Mouse (Mus musculus): ENCODE data around the gene Fam205a1. TPM values are rescaled to one million over a fixed set of nuclear protein-coding genes. Genes with fewer than 3 reads are reported as not detected.

Gene Fam205a1
- polyA plus RNA-seq, 1 experiment from 2014 or later: not detected

Other genes starting within 250 kb of the Fam205a1 start
- not detected in 2 replicates for gene Gm10591, start 241.7 kb downstream of the Fam205a1 start, polyA plus RNA-seq (2015; fragmentation: Nextera tagmentation; extraction: Ambion mirVana)
- not detected in 2 replicates for gene Gm2564, start 224.2 kb downstream of the Fam205a1 start, polyA plus RNA-seq (2015; fragmentation: Nextera tagmentation; extraction: Ambion mirVana)
- not detected in 2 replicates for gene Ccl27b, start 198.6 kb downstream of the Fam205a1 start, polyA plus RNA-seq (2015; fragmentation: Nextera tagmentation; extraction: Ambion mirVana)
- gene Il11ra2, start 192.0 kb downstream of the Fam205a1 start, polyA plus RNA-seq (2015; fragmentation: Nextera tagmentation; extraction: Ambion mirVana): not detected in 2 replicates
- gene 4930578G10Rik, start 118.3 kb downstream of the Fam205a1 start, polyA plus RNA-seq (2015; fragmentation: Nextera tagmentation; extraction: Ambion mirVana): 0.23 and 0.71 TPM in 2 replicates
- gene Ccl19, start 97.3 kb downstream of the Fam205a1 start, polyA plus RNA-seq (2015; fragmentation: Nextera tagmentation; extraction: Ambion mirVana): 0.53 TPM in 1 of 2 replicates, not detected in the other
- 1.3 and 1.4 TPM in 2 replicates for gene Ccl21a, start 79.9 kb downstream of the Fam205a1 start, polyA plus RNA-seq (2015; fragmentation: Nextera tagmentation; extraction: Ambion mirVana)
- gene Gm12394, start 2.9 kb upstream of the Fam205a1 start, polyA plus RNA-seq (2015; fragmentation: Nextera tagmentation; extraction: Ambion mirVana): 0.36 and 0.69 TPM in 2 replicates
- gene Fam205c, start 20.3 kb upstream of the Fam205a1 start, polyA plus RNA-seq (2015; fragmentation: Nextera tagmentation; extraction: Ambion mirVana): 1.7 and 2.3 TPM in 2 replicates
- 21.7 and 23.0 TPM in 2 replicates for gene Phf24, start 62.8 kb upstream of the Fam205a1 start, polyA plus RNA-seq (2015; fragmentation: Nextera tagmentation; extraction: Ambion mirVana)
- 51.0 and 51.2 TPM in 2 replicates for gene Dnajb5, start 95.9 kb upstream of the Fam205a1 start, polyA plus RNA-seq (2015; fragmentation: Nextera tagmentation; extraction: Ambion mirVana)
- gene 1700022I11Rik, start 115.7 kb upstream of the Fam205a1 start, polyA plus RNA-seq (2015; fragmentation: Nextera tagmentation; extraction: Ambion mirVana): 0.63 and 0.70 TPM in 2 replicates
- gene Vcp, start 146.6 kb upstream of the Fam205a1 start, polyA plus RNA-seq (2015; fragmentation: Nextera tagmentation; extraction: Ambion mirVana): 524 and 526 TPM in 2 replicates
- gene Fancg, start 156.6 kb upstream of the Fam205a1 start, polyA plus RNA-seq (2015; fragmentation: Nextera tagmentation; extraction: Ambion mirVana): 20.0 and 21.9 TPM in 2 replicates
- gene Pigo, start 171.9 kb upstream of the Fam205a1 start, polyA plus RNA-seq (2015; fragmentation: Nextera tagmentation; extraction: Ambion mirVana): 27.4 and 27.5 TPM in 2 replicates
- gene Stoml2, start 177.8 kb upstream of the Fam205a1 start, polyA plus RNA-seq (2015; fragmentation: Nextera tagmentation; extraction: Ambion mirVana): 226 and 232 TPM in 2 replicates
- gene Fam214b, start 192.3 kb upstream of the Fam205a1 start, polyA plus RNA-seq (2015; fragmentation: Nextera tagmentation; extraction: Ambion mirVana): 33.3 and 34.1 TPM in 2 replicates
- gene Unc13b, start 205.1 kb upstream of the Fam205a1 start, polyA plus RNA-seq (2015; fragmentation: Nextera tagmentation; extraction: Ambion mirVana): 18.6 and 19.7 TPM in 2 replicates